Mouse (Mus musculus) left cerebral cortex, adult 2 months (tissue): ENCODE data around the gene Mex3d. TPM values are rescaled to one million over a fixed set of nuclear protein-coding genes. Genes with fewer than 3 reads are reported as not detected.

Source experiments
- DNase-seq, 2 experiments: peaks; one replicate each; pipeline ENCODE4 v3.0.0; 2021 to 2022; ENCODE audit warnings: low spot score in 2 of 2, mixed read lengths in 1 of 2; ENCODE audit errors: extremely low spot score in 1 of 2
- H3K27ac ChIP-seq: fragments of 200-600 bp; 2 replicates; pipeline ENCODE4 v1.8.1; 2022
- H3K4me3 ChIP-seq: fragments of 200-600 bp; 2 replicates; pipeline ENCODE4 v1.8.1; 2022
- CTCF ChIP-seq: fragments of 200-600 bp; IDR thresholded peaks from 2 replicates; pipeline ENCODE4 v1.8.1; 2022; ENCODE audit warnings: antibody characterized with exemption, mild to moderate bottlenecking, moderate library complexity
- intact Hi-C: fragments of 180-260 bp; cut with DNase I; formaldehyde crosslinking; loops from one replicate; pipeline ENCODE4 v1.15.1; 2025
- long read RNA-seq, 2 experiments: library from polyadenylated mRNA; stranded (forward); transcript quantifications; one replicate each; pipeline ENCODE4 v2.0.0; 2021; ENCODE audit warnings: borderline mapping rate in 2 of 2
- total RNA-seq, 2 experiments: library from RNA; stranded (reverse); gene quantifications; 2 replicates each; pipeline ENCODE4 v1.2.3; 2021

The Mex3d gene
- total RNA-seq = 10 to 100 TPM; 19.2 to 20.6 TPM
- long read RNA-seq, experiment 1, partial matches to known transcripts = 0 of 6 reads
- long read RNA-seq, experiment 1, other reads (novel, unspliced or antisense) = 2 of 6 reads
- long read RNA-seq, experiment 2, transcript Mex3d-201 (2 exons, 3,266 nt) = major isoform, 7 of 11 reads
- long read RNA-seq, experiment 2, partial matches to known transcripts = 0 of 11 reads
- long read RNA-seq, experiment 2, other reads (novel, unspliced or antisense) = 4 of 11 reads

GRCm38 (mm10) chr10:80387522-80387959 is at the start of gene Mex3d:
TSS of gene Mex3d (minus strand) at chr10:80387659.
- intact Hi-C loops = no loop called here
- no peak for TF ChIP-seq CTCF
- peak; percentile 90 for DNase-seq
- Histone ChIP-seq H3K27ac (peak within 1 kb of the TSS; percentile 89), H3K4me3 (peak within 1 kb of the TSS; percentile 83)

DNA sequence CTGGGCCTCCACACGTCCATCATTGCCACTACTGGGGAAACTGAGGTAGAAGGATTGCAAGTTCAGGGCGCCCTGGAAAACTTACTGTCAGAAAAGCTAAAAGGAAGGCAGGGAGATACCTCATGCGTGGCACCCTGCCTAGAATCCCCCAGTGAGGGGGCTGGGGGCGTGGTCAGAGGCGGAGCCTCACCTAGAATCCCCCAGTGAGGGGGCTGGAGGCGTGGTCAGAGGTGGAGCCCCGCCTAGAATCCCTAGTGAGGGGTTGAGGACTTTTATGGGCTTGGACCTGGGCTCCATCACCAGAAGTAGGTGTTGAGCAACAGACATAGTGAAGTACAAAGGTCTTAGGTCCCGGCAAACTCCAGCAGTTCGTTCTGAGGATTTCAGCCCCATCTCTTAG is 48.8 kb upstream of the Mex3d start:
- intact Hi-C loops = no loop called here
- H3K4me3 ChIP-seq = no peak overlapping the region
- no peak for TF ChIP-seq CTCF
- no peak overlapping the region for H3K27ac ChIP-seq
- no peak for DNase-seq

DNA sequence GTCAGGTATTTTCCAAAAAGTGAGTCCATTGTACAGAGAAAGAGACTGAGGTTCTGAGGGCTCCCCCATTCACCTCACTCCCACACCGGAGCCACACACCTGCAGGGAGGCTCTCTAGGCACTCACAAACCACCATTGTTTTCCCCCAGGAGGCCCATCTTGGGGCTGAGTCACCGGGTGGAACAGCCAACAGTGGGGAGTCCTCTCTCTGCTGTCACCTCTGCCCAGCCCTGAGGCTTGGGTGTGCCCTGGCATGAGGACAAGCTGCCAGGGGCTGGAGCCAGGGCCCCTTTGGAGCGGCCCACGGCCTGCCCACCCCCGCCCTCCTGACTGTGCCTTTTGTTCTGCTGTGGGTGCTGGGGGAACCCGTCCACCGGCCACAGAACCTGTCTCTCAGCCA is 48.3 kb upstream of the Mex3d start:
- Histone ChIP-seq H3K27ac (no peak overlapping the region), H3K4me3 (no peak overlapping the region)
- no peak for DNase-seq
- no peak for TF ChIP-seq CTCF
- intact Hi-C loops = no loop called here

DNA sequence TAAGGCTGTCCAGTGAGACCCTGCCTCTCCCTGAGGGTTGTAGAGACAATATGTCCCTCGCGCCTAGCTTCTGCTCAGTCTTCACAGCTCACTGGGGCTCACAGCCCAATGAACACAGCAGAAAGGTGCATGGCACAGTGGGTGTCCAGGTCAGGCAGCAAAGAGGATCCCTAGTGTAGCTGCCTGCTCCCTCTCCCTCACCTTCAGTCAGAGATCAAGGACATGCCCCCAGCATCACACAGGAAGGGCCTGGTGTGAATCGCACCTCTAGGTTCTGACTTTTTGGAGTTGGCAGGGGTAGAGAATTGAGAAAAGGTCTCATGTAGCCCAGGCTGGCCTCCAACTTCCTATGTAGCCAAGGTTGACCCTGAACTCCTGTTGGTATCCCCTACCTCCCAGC is 47.4 kb upstream of the Mex3d start:
- no peak overlapping the region for H3K4me3 ChIP-seq
- intact Hi-C loops = no loop called here
- no peak for TF ChIP-seq CTCF
- no peak for DNase-seq
- no peak overlapping the region for H3K27ac ChIP-seq

DNA sequence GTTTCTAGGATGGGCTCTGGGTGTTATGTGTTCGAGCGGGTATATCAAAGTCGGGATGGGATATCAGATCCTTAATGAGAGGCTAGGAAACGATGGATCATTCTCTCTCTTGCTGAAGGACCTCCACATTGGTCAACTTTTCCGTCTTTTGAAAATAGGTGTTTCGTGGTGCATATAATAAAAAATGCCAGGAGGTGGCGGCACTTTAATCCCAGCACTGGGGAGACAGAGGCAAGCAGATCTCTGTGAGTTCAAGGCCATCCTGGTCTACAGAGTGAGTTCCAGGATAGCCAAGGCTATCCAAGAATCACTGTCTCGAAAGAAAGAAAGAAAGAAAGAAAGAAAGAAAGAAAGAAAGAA is 46.8 kb upstream of the Mex3d start:
- no peak overlapping the region for H3K4me3 ChIP-seq
- DNase-seq = no peak
- intact Hi-C loops = no loop called here
- no peak overlapping the region for H3K27ac ChIP-seq
- no peak; the same call in 1 of the 2 replicates for TF ChIP-seq CTCF

- H3K4me3 ChIP-seq = peak within 1 kb of the TSS; percentile 99
- peak; percentile 91 to 93 for DNase-seq
- peak within 1 kb of the TSS; percentile 100 for H3K27ac ChIP-seq
- no peak; the same call in none of the 2 replicates for TF ChIP-seq CTCF
- intact Hi-C loops = loop anchor here (1.0 kb wide), 1 partner anchor 27 kb away; the partner anchor contains the start of gene Uqcr11
Measured at GRCm38 (mm10) chr10:80433513-80434232, 46.2 kb upstream of the Mex3d start, which contains the start of gene Tcf3. TSS of gene Tcf3 (minus strand) at chr10:80433647.

GRCm38 (mm10) chr10:80432936-80433512 is 45.6 kb upstream of the Mex3d start:
- Histone ChIP-seq H3K4me3 (peak overlapping the region; percentile 99), H3K27ac (peak overlapping the region; percentile 100)
- DNase-seq = no peak
- no peak for TF ChIP-seq CTCF
- intact Hi-C loops = loop anchor here (1.0 kb wide), 1 partner anchor 27 kb away; the partner anchor contains the start of gene Uqcr11

- H3K4me3 ChIP-seq = peak overlapping the region; percentile 99
- intact Hi-C loops = no loop called here
- peak overlapping the region; percentile 100 for H3K27ac ChIP-seq
- TF ChIP-seq CTCF = no peak
- no peak for DNase-seq
Measured at GRCm38 (mm10) chr10:80432387-80432785, 44.9 kb upstream of the Mex3d start.

- intact Hi-C loops = no loop called here
- TF ChIP-seq CTCF = no peak
- Histone ChIP-seq H3K27ac (no peak overlapping the region), H3K4me3 (peak overlapping the region; percentile 99; the same call in 1 of the 2 replicates)
- no peak for DNase-seq
Measured at GRCm38 (mm10) chr10:80431570-80432386, 44.3 kb upstream of the Mex3d start.

DNA sequence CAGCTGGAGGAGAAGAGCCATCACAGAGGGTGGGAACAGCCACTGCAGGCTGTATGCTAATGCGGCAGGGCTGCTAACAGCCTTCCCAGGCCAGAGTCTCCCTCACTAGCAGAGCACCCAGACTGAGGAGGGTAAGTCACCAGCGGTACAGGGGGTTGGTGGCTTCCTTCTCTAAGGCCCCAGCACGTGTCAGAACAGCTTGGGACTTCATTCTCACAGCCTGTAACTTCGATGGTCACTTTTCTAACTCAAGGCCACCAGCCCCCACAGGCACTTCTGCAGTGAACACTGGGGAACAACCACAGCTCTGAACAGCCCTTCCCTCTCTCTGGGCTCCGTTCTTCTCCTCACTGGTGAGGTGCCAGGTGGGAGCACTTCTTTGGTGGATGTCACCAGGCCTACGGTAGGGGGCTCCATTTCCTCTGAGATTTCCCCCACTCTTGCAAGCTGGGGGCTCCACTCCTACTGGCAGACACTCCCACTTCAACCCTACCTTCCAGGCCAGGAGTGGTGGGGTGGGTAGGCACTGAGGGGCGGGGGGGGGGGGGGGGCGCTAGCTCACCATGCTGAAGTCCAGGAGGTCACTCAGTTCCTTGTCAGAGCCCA is 43.0 kb upstream of the Mex3d start:
- intact Hi-C loops = no loop called here
- no peak for DNase-seq
- no peak for TF ChIP-seq CTCF
- Histone ChIP-seq H3K27ac (no peak overlapping the region), H3K4me3 (no peak overlapping the region)

- no peak for DNase-seq
- TF ChIP-seq CTCF = no peak
- Histone ChIP-seq H3K4me3 (no peak overlapping the region), H3K27ac (no peak overlapping the region)
- intact Hi-C loops = no loop called here
Measured at GRCm38 (mm10) chr10:80429800-80430199, 42.3 kb upstream of the Mex3d start.
